Mouse (Mus musculus) cerebellum, adult 2 months (tissue): ENCODE measurements at regions not wholly inside any gene's neighbourhood (a gene's known extent, or its start where the extent isn't known, plus 50 kb on each side); places are given as distances from the start of the nearest gene placed in this dataset.

Source experiments
- CTCF ChIP-seq: fragments of 200-500 bp; IDR thresholded peaks from 2 replicates; pipeline ENCODE4 v1.5.1; 2011; ENCODE audit warnings: low read depth, mild to moderate bottlenecking, control low read depth, low read length, moderate library complexity, borderline replicate concordance; ENCODE audit not compliant: insufficient read depth
- POLR2A ChIP-seq: fragments of 200-500 bp; IDR thresholded peaks from 2 replicates; pipeline ENCODE4 v1.6.1; 2011; ENCODE audit warnings: low read length, control low read depth, borderline replicate concordance; ENCODE audit not compliant: insufficient read depth

DNA sequence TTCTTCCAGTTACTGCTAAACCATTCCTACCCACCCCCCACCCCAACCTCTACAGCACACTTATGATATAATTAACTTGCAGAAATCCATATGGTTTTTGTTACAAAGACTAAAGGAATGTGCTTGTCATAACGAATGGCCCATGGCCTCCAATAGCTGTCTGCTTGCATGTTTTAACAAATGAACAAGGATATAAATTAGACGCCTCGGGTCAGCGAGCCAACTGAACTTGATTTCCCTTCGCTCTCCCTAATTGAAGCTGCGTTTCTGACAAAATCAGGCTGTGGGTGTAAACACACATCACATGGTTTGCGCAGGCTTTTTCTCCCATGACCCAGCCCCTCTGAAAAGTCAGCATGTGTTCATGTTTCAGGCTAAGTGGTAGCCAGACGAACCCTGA, 174.6 kb upstream of the Slc38a2 start:
- TF ChIP-seq POLR2A = no peak
- no peak for TF ChIP-seq CTCF
